Mouse (Mus musculus): ENCODE results near the gene Fnbp1.

The Fnbp1 gene

GRCm38 (mm10) chr2:31124694-31125093 lies 17.1 kb downstream of the Fnbp1 start:
- no peak for DNase-seq (ENCODE audit: low read depth, low spot score)

- DNase-seq (ENCODE audit: low read depth, low spot score), result no peak
Measured at GRCm38 (mm10) chr2:31123493-31123892, 18.3 kb downstream of the Fnbp1 start.

- DNase-seq (ENCODE audit: low read depth, low spot score), result no peak
Measured at GRCm38 (mm10) chr2:31122806-31123205, 19.0 kb downstream of the Fnbp1 start.

GRCm38 (mm10) chr2:31121131-31121693 lies 20.6 kb downstream of the Fnbp1 start:
- no peak for DNase-seq (ENCODE audit: low read depth, low spot score)

- DNase-seq (ENCODE audit: low read depth, low spot score), result no peak
Measured at GRCm38 (mm10) chr2:31119795-31120194, 22.0 kb downstream of the Fnbp1 start.

GRCm38 (mm10) chr2:31118639-31119380 lies 23.0 kb downstream of the Fnbp1 start:
- DNase-seq (ENCODE audit: low read depth, low spot score), result no peak

- DNase-seq (ENCODE audit: low read depth, low spot score), result no peak
Measured at GRCm38 (mm10) chr2:31118211-31118610, 23.6 kb downstream of the Fnbp1 start.

- DNase-seq (ENCODE audit: low read depth, low spot score), result no peak
Measured at GRCm38 (mm10) chr2:31115943-31116731, 25.7 kb downstream of the Fnbp1 start.

GRCm38 (mm10) chr2:31115091-31115942 lies 26.5 kb downstream of the Fnbp1 start:
- no peak for DNase-seq (ENCODE audit: low read depth, low spot score)

- no peak for DNase-seq (ENCODE audit: low read depth, low spot score)
Measured at GRCm38 (mm10) chr2:31114205-31114604, 27.6 kb downstream of the Fnbp1 start.

- DNase-seq (ENCODE audit: low read depth, low spot score), result no peak
Measured at GRCm38 (mm10) chr2:31111685-31112084, 30.1 kb downstream of the Fnbp1 start.

GRCm38 (mm10) chr2:31109960-31110548 lies 31.8 kb downstream of the Fnbp1 start:
- no peak for DNase-seq (ENCODE audit: low read depth, low spot score)

GRCm38 (mm10) chr2:31108186-31108585 lies 33.6 kb downstream of the Fnbp1 start:
- DNase-seq (ENCODE audit: low read depth, low spot score), result no peak

GRCm38 (mm10) chr2:31106621-31107320 lies 35.0 kb downstream of the Fnbp1 start:
- no peak for DNase-seq (ENCODE audit: low read depth, low spot score)

- DNase-seq (ENCODE audit: low read depth, low spot score), result no peak
Measured at GRCm38 (mm10) chr2:31106004-31106403, 35.8 kb downstream of the Fnbp1 start.

- DNase-seq (ENCODE audit: low read depth, low spot score), result no peak
Measured at GRCm38 (mm10) chr2:31105279-31105678, 36.5 kb downstream of the Fnbp1 start.

- no peak for DNase-seq (ENCODE audit: low read depth, low spot score)
Measured at GRCm38 (mm10) chr2:31103321-31103720, 38.5 kb downstream of the Fnbp1 start.

GRCm38 (mm10) chr2:31101285-31101684 lies 40.5 kb downstream of the Fnbp1 start:
- no peak for DNase-seq (ENCODE audit: low read depth, low spot score)

GRCm38 (mm10) chr2:31099079-31099478 lies 42.7 kb downstream of the Fnbp1 start:
- no peak for DNase-seq (ENCODE audit: low read depth, low spot score)

- no peak for DNase-seq (ENCODE audit: low read depth, low spot score)
Measured at GRCm38 (mm10) chr2:31098616-31099015, 43.2 kb downstream of the Fnbp1 start.

- no peak for DNase-seq (ENCODE audit: low read depth, low spot score)
Measured at GRCm38 (mm10) chr2:31097276-31097675, 44.5 kb downstream of the Fnbp1 start.
